Mouse (Mus musculus) heart, adult 2 months (tissue): ENCODE results near the gene Schip1.

Experiments used
- CTCF ChIP-seq: fragments of 200-600 bp; IDR thresholded peaks from 2 replicates; pipeline ENCODE4 v1.8.1; 2022; ENCODE audit warnings: antibody characterized with exemption, mild to moderate bottlenecking, moderate library complexity
- EP300 ChIP-seq: fragments of 200-500 bp; IDR thresholded peaks from 2 replicates; pipeline ENCODE4 v1.6.1; 2011; ENCODE audit warnings: low read depth, low read length, control low read depth; ENCODE audit not compliant: insufficient read depth
- POLR2A ChIP-seq: fragments of 200-500 bp; IDR thresholded peaks from 2 replicates; pipeline ENCODE4 v1.6.1; 2011; ENCODE audit warnings: mild to moderate bottlenecking, low read depth, low read length, control low read depth; ENCODE audit not compliant: insufficient read depth

DNA sequence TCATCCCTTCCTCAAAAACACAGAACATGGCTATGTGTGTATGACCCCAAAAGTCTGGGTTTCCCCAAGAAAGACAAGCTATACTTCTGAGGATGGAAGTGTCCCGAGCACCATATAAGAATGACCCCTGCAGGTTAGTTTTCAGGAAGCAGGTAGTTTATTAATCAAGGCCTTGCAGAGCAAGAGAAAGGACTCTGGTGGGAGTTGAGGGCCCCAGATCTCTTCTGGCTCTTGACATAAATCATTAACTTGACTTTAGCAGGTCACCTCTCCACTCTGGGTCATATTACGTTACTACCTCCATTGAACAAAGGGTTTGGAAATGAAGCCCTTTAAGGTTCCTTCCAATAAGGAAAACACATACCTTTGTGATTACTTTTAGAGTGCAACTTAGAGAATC lies 610.1 kb downstream of the Schip1 start:
- TF ChIP-seq POLR2A (no peak), EP300 (no peak), CTCF (no peak)
